Mouse (Mus musculus): Measurements from ENCODE around the gene Mepce.

GRCm38 (mm10) chr5:137791553-137791952, 4.1 kb upstream of the Mepce start:
- TF ChIP-seq ZNF384 (IDR thresholded peaks at IDR 0.05; ENCODE audit: low read depth, low read length) (no peak), MAFK (IDR thresholded peaks at IDR 0.05; ENCODE audit: insufficient read depth, low read depth, low read length) (no peak), CHD2 (IDR thresholded peaks at IDR 0.05; ENCODE audit: low read depth, low read length) (no peak), HCFC1 (IDR thresholded peaks at IDR 0.05; ENCODE audit: borderline replicate concordance, insufficient read depth, low read length) (no peak), ZC3H11A (IDR thresholded peaks at IDR 0.05; ENCODE audit: borderline replicate concordance, low read depth, low read length) (no peak)

Measured in ES-E14 (cell line).